In the genomic region with DNA sequence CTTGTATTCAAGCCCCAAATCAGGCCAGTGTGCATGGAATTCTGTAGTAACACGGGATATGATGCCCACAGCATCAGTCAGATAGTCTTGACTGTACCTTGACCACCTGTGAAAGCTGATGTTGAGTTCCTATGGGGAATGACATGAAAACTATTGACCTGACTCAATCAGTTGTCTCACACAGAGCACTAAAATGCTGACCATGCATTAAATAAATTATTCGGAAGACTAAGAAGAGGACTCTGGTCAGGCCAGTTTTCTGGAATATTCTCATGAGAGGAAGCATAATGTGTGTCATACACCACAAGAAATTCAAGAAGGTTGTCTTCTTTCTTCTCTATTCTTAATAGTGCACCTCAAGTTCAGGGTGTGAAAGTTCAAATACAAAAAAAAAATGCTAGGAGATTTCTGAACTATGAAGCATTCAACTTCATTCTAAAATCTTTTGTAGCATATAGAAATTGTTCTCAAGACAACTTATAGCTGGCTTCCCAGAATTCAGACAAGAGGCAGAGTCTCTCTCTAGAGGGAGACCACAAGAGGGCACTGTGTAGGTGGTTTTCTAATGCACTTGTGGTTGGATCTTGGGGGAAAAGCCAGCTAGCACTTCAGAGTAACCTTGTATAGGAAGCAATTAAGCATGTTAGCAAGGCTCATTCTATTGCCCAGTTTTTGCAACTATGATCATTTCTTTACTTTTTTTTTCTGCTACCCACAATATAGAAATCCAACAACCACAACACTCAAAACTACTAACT, we compare ENCODE assay signal across 9 mouse cellular contexts.
DNase-seq lines count a peak whose midpoint lies in the region; ATAC-seq and TF ChIP-seq lines count a peak whose summit lies in the region.
"Had no signal": no experiment of that assay in that cellular context is flagged by ENCODE, and none has a peak within 500 bp of the region (broad histone marks: within the 10 kb centered on the region; RNA-seq: fewer than 3 reads in every experiment).

No protein-coding gene starts in this region.

- no peak overlapping the region for H3K4me2 ChIP-seq in kidney, embryonic 16.5 days (replicated peaks; ENCODE audit: low read depth, low read length)
- H3K4me2 ChIP-seq: midbrain, embryonic 12.5 days had no signal

- H3K4me1 ChIP-seq in kidney, adult 2 months (ENCODE audit: control insufficient read depth, insufficient read depth, low read length): no peaks in the 10 kb centered on the region
- no peaks in the 10 kb centered on the region for H3K4me1 ChIP-seq in kidney, embryonic 16.5 days (ENCODE audit: insufficient read depth, low read length)
- no peaks in the 10 kb centered on the region for H3K4me1 ChIP-seq in E14TG2a.4 (replicated peaks; ENCODE audit: low read depth, low read length)
- H3K4me1 ChIP-seq: midbrain, embryonic 12.5 days had no signal

- no peak for ATAC-seq in kidney, embryonic 16.5 days (ENCODE audit: low FRiP score, low TSS enrichment)

- H3K9me3 ChIP-seq in kidney, embryonic 16.5 days (ENCODE audit: low read length): no peaks in the 10 kb centered on the region
- no peaks in the 10 kb centered on the region for H3K9me3 ChIP-seq in E14TG2a.4 (ENCODE audit: low read length)
- H3K9me3 ChIP-seq: midbrain, embryonic 12.5 days had no signal

- no peak overlapping the region for H3K27ac ChIP-seq in kidney, adult 2 months (ENCODE audit: insufficient read depth, low read depth, low read length)
- no peak overlapping the region for H3K27ac ChIP-seq in kidney, embryonic 16.5 days (ENCODE audit: low read length)
- H3K27ac ChIP-seq: midbrain, embryonic 12.5 days had no signal

- H3K36me3 ChIP-seq in kidney, adult 2 months (ENCODE audit: control insufficient read depth, insufficient read depth, low read length): no peaks in the 10 kb centered on the region
- H3K36me3 ChIP-seq in kidney, embryonic 16.5 days (ENCODE audit: insufficient read depth, low read length): no peaks in the 10 kb centered on the region
- H3K36me3 ChIP-seq in E14TG2a.4 (ENCODE audit: insufficient read depth, low read length): no peaks in the 10 kb centered on the region
- H3K36me3 ChIP-seq: midbrain, embryonic 12.5 days had no signal

- TF ChIP-seq CTCF in kidney, adult 2 months (conservative IDR thresholded peaks at IDR 0.05; ENCODE audit: insufficient read depth, insufficient read length, low read depth, low read length): 0 out of 2 replicates have a peak, but pooled peaks have one; percentile 17
- TF ChIP-seq CTCF in E14TG2a.4 (conservative IDR thresholded peaks at IDR 0.05; ENCODE audit: low read length): peak; percentile 36

- H3K9ac ChIP-seq in kidney, embryonic 16.5 days (replicated peaks; ENCODE audit: low read length): no peak overlapping the region
- H3K9ac ChIP-seq: midbrain, embryonic 12.5 days had no signal

- H3K4me3 ChIP-seq in kidney, adult 2 months (ENCODE audit: insufficient read depth, low read depth, low read length): no peak overlapping the region
- no peak overlapping the region for H3K4me3 ChIP-seq in kidney, embryonic 16.5 days (ENCODE audit: low read length)
- no peak overlapping the region for H3K4me3 ChIP-seq in E14TG2a.4 (replicated peaks; ENCODE audit: low read length)
- H3K4me3 ChIP-seq: midbrain, embryonic 12.5 days had no signal

- peak; percentile 3 for DNase-seq in adrenal gland, adult 2 months
- no peak for DNase-seq in adrenal gland, adult 18-20 months (ENCODE audit: low spot score in 2 of 2)
- peak; percentile 30 for DNase-seq in kidney, adult 2 months
- peak; percentile 26 to 40 for DNase-seq in kidney, postnatal 36 days
- DNase-seq in thymus, postnatal 10 days (ENCODE audit: low spot score in 2 of 2): no peak
- DNase-seq in gastrocnemius, postnatal 4 days (ENCODE audit: low spot score in 2 of 2): no peak

- no peaks in the 10 kb centered on the region for H3K27me3 ChIP-seq in kidney, adult 2 months (replicated peaks; ENCODE audit: control insufficient read depth, insufficient read depth, low read length)
- H3K27me3 ChIP-seq in kidney, embryonic 16.5 days (ENCODE audit: insufficient read depth, low read length): no peaks in the 10 kb centered on the region
- no peaks in the 10 kb centered on the region for H3K27me3 ChIP-seq in E14TG2a.4 (ENCODE audit: insufficient read depth, low read length)
- H3K27me3 ChIP-seq: midbrain, embryonic 12.5 days had no signal

- no peak for TF ChIP-seq POLR2A in kidney, adult 2 months (IDR thresholded peaks at IDR 0.05; ENCODE audit: low read depth, low read length)

- 51% methylated on average over 2 of the region's 2 CpGs for WGBS in kidney, adult 2 months
- WGBS in kidney, embryonic 16.5 days: 61% methylated on average over 2 of the region's 2 CpGs

Comparison
In these comparisons a context has a peak if more than half of its experiments do, and no peak if none do; other contexts are left out.
1. DNase-seq: peak in adrenal gland, adult 2 months (single experiment), kidney, adult 2 months (single experiment) and kidney, postnatal 36 days (2 of 2); none in adrenal gland, adult 18-20 months (0 of 2), thymus, postnatal 10 days (0 of 2) and gastrocnemius, postnatal 4 days (0 of 2).